Mouse (Mus musculus): ENCODE data around the gene Plcg1. TPM values are rescaled to one million over a fixed set of nuclear protein-coding genes. Genes with fewer than 3 reads are reported as not detected.

Gene Plcg1
- polyA plus RNA-seq, 1 experiment from 2014 or later = 10.9 TPM

- no peak for TF ChIP-seq CTCF (IDR thresholded peaks at IDR 0.05; ENCODE audit: low read depth)
- 61% methylated on average over 11 of the region's 11 CpGs for WGBS
- Histone ChIP-seq H3K36me3 (ENCODE audit: control insufficient read depth, insufficient read depth) (0 out of 2 replicates have a peak, but pooled peaks cover 10% of the 10 kb centered on the region), H3K27ac (ENCODE audit: low read depth, low read length) (0 out of 2 replicates have a peak overlapping the region, but pooled peaks have one; percentile 1), H3K4me2 (replicated peaks; ENCODE audit: low read depth) (no peak overlapping the region), H3K27me3 (replicated peaks; ENCODE audit: control insufficient read depth, insufficient read depth, low read length) (no peaks in the 10 kb centered on the region), H3K4me3 (ENCODE audit: low read depth, low read length) (no peak overlapping the region), H3K4me1 (replicated peaks; ENCODE audit: control insufficient read depth, insufficient read depth, low read length) (peaks cover 4% of the 10 kb centered on the region; the same call in 1 of the 2 replicates), H3K9ac (ENCODE audit: low read depth, low read length) (no peak overlapping the region), H3K9me3 (ENCODE audit: control insufficient read depth) (no peaks in the 10 kb centered on the region)
- no peak for ATAC-seq
These were observed 9.5 kb downstream of the Plcg1 start for GRCm38 (mm10) chr2:160740521-160741156.

- Histone ChIP-seq H3K27ac (ENCODE audit: low read depth, low read length) (peak overlapping the region; percentile 35; the same call in 1 of the 2 replicates), H3K27me3 (replicated peaks; ENCODE audit: control insufficient read depth, insufficient read depth, low read length) (no peaks in the 10 kb centered on the region), H3K36me3 (ENCODE audit: control insufficient read depth, insufficient read depth) (peaks cover 15% of the 10 kb centered on the region; the same call in 1 of the 2 replicates), H3K4me1 (replicated peaks; ENCODE audit: control insufficient read depth, insufficient read depth, low read length) (peaks cover 3% of the 10 kb centered on the region; the same call in 1 of the 2 replicates), H3K9ac (ENCODE audit: low read depth, low read length) (no peak overlapping the region), H3K9me3 (ENCODE audit: control insufficient read depth) (no peaks in the 10 kb centered on the region), H3K4me2 (replicated peaks; ENCODE audit: low read depth) (no peak overlapping the region), H3K4me3 (ENCODE audit: low read depth, low read length) (no peak overlapping the region)
- 74% methylated on average over 3 of the region's 3 CpGs for WGBS
- TF ChIP-seq CTCF (IDR thresholded peaks at IDR 0.05; ENCODE audit: low read depth) = no peak
- ATAC-seq = no peak; the same call in 1 of the 2 replicates
These were observed 10.5 kb downstream of the Plcg1 start for GRCm38 (mm10) chr2:160741580-160741979.

DNA sequence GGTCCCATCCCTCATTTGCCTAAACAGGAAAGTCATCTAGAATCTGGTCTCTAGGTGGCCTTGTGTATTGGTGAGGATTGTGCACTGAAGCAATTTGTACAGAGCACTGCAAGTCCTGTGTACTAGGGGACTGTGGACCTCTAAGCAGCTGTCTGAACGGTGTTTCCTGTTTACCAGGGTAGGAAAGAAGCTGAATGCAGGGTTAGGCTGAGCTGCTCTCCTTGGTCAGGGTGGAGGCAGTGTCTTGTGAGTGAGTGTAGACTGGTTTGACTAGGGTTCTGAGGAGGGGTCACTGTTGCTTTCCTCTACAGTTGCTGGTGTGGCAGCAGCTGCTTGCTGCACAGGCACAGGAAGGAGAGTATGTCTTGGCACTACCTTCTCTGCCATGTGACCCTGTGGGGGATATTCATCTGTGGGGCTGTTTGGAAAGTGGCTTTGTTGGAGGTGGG lies 11.1 kb downstream of the Plcg1 start:
- Histone ChIP-seq H3K4me1 (replicated peaks; ENCODE audit: control insufficient read depth, insufficient read depth, low read length) (no peaks in the 10 kb centered on the region; the same call in 1 of the 2 replicates), H3K27ac (ENCODE audit: low read depth, low read length) (peak overlapping the region; percentile 50; the same call in 1 of the 2 replicates), H3K9me3 (ENCODE audit: control insufficient read depth) (no peaks in the 10 kb centered on the region), H3K9ac (ENCODE audit: low read depth, low read length) (no peak overlapping the region), H3K27me3 (replicated peaks; ENCODE audit: control insufficient read depth, insufficient read depth, low read length) (no peaks in the 10 kb centered on the region), H3K36me3 (ENCODE audit: control insufficient read depth, insufficient read depth) (peaks cover 17% of the 10 kb centered on the region; the same call in 1 of the 2 replicates), H3K4me2 (replicated peaks; ENCODE audit: low read depth) (no peak overlapping the region), H3K4me3 (ENCODE audit: low read depth, low read length) (no peak overlapping the region)
- no peak for ATAC-seq
- TF ChIP-seq CTCF (IDR thresholded peaks at IDR 0.05; ENCODE audit: low read depth) = no peak
- 54% methylated on average over 1 of the region's 1 CpGs for WGBS

DNA sequence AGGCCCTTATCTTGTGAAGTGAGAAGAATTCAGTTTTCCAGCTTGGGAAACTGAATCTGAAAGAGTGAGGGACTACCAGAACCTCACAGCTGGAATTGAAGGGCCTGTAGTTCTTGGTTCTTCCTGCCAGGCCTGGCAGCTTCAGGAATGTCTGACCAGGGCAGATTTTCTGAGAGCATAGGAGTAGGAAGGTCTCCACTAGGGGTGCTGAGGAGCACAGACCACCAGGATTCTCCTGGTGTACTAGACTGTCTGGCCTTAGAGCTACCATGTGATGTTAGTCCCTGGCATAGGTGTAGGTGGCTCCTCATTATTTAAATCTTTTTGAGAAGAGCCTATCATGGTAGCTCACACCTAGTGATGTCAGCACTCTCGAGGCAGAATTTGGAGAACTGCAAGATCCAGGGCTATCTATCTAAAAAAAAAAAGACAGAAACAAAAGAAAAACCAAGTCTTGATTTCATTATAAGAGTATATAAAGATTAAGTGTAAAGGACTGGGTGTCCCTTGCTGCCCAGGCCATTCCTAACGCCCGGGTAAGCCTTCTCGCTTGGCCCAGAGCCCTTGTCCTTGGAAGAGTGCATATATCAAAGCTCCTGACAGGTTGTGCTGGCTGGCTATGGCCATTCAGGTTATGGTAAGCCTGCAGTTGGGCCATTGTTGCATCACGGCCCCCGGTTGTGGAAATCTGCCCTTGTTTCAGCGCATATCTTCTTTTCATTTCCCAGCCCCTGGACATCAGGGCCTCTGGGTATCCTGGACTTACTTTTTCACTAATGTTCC lies 13.1 kb downstream of the Plcg1 start:
- Histone ChIP-seq H3K4me3 (ENCODE audit: low read depth, low read length) (no peak overlapping the region), H3K9me3 (ENCODE audit: control insufficient read depth) (no peaks in the 10 kb centered on the region), H3K4me2 (replicated peaks; ENCODE audit: low read depth) (no peak overlapping the region), H3K4me1 (replicated peaks; ENCODE audit: control insufficient read depth, insufficient read depth, low read length) (no peaks in the 10 kb centered on the region), H3K27ac (ENCODE audit: low read depth, low read length) (no peak overlapping the region), H3K36me3 (ENCODE audit: control insufficient read depth, insufficient read depth) (peaks cover 32% of the 10 kb centered on the region), H3K27me3 (replicated peaks; ENCODE audit: control insufficient read depth, insufficient read depth, low read length) (no peaks in the 10 kb centered on the region), H3K9ac (ENCODE audit: low read depth, low read length) (no peak overlapping the region)
- no peak for ATAC-seq
- 76% methylated on average over 7 of the region's 7 CpGs for WGBS
- TF ChIP-seq CTCF (IDR thresholded peaks at IDR 0.05; ENCODE audit: low read depth) = peak; percentile 72

- no peaks in the 10 kb centered on the region for H3K27me3 ChIP-seq (replicated peaks; ENCODE audit: control insufficient read depth, insufficient read depth, low read length)
- ATAC-seq = no peak
- no peak overlapping the region for H3K4me3 ChIP-seq (ENCODE audit: low read depth, low read length)
- no peaks in the 10 kb centered on the region for H3K4me1 ChIP-seq (replicated peaks; ENCODE audit: control insufficient read depth, insufficient read depth, low read length)
- no peak overlapping the region for H3K4me2 ChIP-seq (replicated peaks; ENCODE audit: low read depth)
- H3K36me3 ChIP-seq (ENCODE audit: control insufficient read depth, insufficient read depth) = peaks cover 38% of the 10 kb centered on the region
- no peaks in the 10 kb centered on the region for H3K9me3 ChIP-seq (ENCODE audit: control insufficient read depth)
- H3K27ac ChIP-seq (ENCODE audit: low read depth, low read length) = no peak overlapping the region
- no peak for TF ChIP-seq CTCF (IDR thresholded peaks at IDR 0.05; ENCODE audit: low read depth)
- H3K9ac ChIP-seq (ENCODE audit: low read depth, low read length) = no peak overlapping the region
- 77% methylated on average over 5 of the region's 5 CpGs for WGBS
These were observed 13.7 kb downstream of the Plcg1 start for GRCm38 (mm10) chr2:160744823-160745210.

- no peaks in the 10 kb centered on the region for H3K4me1 ChIP-seq (replicated peaks; ENCODE audit: control insufficient read depth, insufficient read depth, low read length)
- no peak overlapping the region; the same call in 1 of the 2 replicates for H3K27ac ChIP-seq (ENCODE audit: low read depth, low read length)
- ATAC-seq = no peak
- no peak overlapping the region for H3K4me3 ChIP-seq (ENCODE audit: low read depth, low read length)
- no peaks in the 10 kb centered on the region for H3K9me3 ChIP-seq (ENCODE audit: control insufficient read depth)
- H3K4me2 ChIP-seq (replicated peaks; ENCODE audit: low read depth) = no peak overlapping the region
- H3K9ac ChIP-seq (ENCODE audit: low read depth, low read length) = no peak overlapping the region
- no peak for TF ChIP-seq CTCF (IDR thresholded peaks at IDR 0.05; ENCODE audit: low read depth)
- 92% methylated on average over 1 of the region's 1 CpGs for WGBS
- H3K36me3 ChIP-seq (ENCODE audit: control insufficient read depth, insufficient read depth) = peaks cover 44% of the 10 kb centered on the region
- H3K27me3 ChIP-seq (replicated peaks; ENCODE audit: control insufficient read depth, insufficient read depth, low read length) = no peaks in the 10 kb centered on the region
These were observed 14.4 kb downstream of the Plcg1 start for GRCm38 (mm10) chr2:160745497-160745896.
